Mouse (Mus musculus): ENCODE results near the gene Ltbp2. TPM values are rescaled to one million over a fixed set of nuclear protein-coding genes. Genes with fewer than 3 reads are reported as not detected.

The Ltbp2 gene
- polyA plus RNA-seq (2015; fragmentation: Nextera tagmentation; extraction: Ambion mirVana) = 0.10 and 0.15 TPM in 2 replicates

DNA sequence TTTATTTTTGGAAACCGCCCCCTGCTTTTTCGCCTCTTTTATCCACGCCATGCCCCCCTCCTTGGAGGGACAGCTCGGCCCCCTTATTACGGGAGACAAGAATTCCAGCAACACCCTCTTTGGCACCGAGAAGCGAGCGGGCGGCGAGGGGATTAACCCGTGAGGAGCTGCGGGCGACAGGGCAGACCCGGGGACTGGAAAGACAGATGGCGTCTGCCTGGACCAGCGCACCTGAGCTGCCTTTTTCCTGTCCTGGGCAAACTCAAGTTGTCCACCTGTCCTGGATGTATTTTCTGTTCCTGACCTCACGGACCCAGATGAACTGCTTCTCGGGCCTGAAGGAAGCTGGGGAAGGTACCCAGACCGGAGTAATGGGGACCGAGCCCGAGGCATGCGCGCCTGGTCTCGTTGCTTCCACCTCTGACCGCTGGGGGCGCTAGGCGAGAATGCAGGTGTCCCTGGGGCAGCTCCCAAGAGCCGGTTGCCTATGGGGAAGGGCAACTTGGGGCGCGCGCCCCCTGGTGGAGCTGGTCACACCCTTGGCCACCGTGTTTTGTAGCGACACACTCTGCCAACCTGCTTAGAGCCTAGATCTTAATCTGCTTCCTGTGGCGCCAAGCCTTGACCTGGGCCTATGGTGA lies at the start of gene Ltbp2:
Ltbp2 (minus strand) TSS at position 52 of the 641 bp plus-strand sequence.
- Histone ChIP-seq H3K4me3 (replicated peaks) (peak within 1 kb of the TSS; percentile 24), H3K27ac (no peak within 1 kb of the TSS), H3K36me3 (no peaks in the 10 kb centered on the region), H3K9ac (no peak within 1 kb of the TSS), H3K27me3 (peaks cover 84% of the 10 kb centered on the region), H3K4me2 (peak within 1 kb of the TSS; percentile 49), H3K9me3 (replicated peaks) (no peaks in the 10 kb centered on the region), H3K4me1 (replicated peaks) (peaks cover 17% of the 10 kb centered on the region)
- WGBS (ENCODE audit: insufficient replicate concordance) = 3% methylated on average over 34 of the region's 34 CpGs
- peak; percentile 91 for ATAC-seq (ENCODE audit: low read depth)
- peak; percentile 81 for DNase-seq

DNA sequence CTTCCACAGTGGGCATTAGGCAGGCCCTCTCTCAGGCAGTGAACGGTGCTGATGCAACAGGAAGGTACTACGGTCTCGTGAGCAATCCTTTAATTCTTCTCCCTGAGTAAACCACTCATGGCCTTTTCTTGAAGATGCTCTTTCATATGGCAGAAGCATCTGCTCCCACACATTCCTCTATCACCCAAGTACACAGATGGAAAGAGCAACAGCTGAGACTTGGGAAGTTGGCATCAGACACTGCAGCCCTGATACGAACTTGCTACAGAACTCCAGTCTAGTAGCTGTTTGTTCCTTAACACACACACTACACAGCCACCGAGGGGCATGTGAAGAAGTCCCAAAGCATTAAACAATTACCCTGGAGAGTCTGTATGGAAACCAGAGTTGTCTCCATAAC lies 48.0 kb upstream of the Ltbp2 start:
- Histone ChIP-seq H3K4me1 (replicated peaks) (no peaks in the 10 kb centered on the region), H3K9me3 (replicated peaks) (no peaks in the 10 kb centered on the region)
- WGBS (ENCODE audit: insufficient replicate concordance) = 90% methylated on average over 5 of the region's 5 CpGs

DNA sequence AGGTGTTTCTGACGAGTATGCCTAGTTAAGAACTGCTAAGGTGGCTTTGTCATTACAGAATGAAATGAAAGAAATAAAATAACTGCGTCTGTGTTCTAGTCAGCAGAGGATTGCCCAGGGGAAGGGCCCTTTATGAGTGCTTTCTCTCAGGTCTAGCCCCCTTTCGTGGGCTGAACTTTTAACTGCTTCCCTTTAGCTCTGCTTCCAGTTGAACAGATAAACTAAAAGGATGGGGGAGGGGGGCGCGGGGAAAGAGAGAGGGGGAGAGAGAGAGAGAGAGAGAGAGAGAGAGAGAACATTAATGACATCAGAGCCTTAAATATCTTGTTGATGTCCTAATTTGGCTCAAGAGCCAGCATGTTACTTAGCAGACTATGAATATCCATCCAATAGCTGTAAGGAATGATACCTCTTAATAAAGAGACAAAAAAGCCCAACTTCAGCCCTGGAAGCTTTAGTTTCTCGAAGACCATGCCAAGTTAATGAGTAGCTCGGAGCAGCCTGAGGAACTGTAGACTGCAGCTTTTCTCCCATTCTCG lies 45.6 kb upstream of the Ltbp2 start:
- no peak for DNase-seq
- no peak overlapping the region for H3K9ac ChIP-seq
- H3K9me3 ChIP-seq (replicated peaks) = no peaks in the 10 kb centered on the region
- H3K27me3 ChIP-seq = no peaks in the 10 kb centered on the region
- H3K4me1 ChIP-seq (replicated peaks) = no peaks in the 10 kb centered on the region
- no peak overlapping the region for H3K4me2 ChIP-seq
- ATAC-seq (ENCODE audit: low read depth) = no peak
- peaks cover 92% of the 10 kb centered on the region for H3K36me3 ChIP-seq
- no peak overlapping the region for H3K4me3 ChIP-seq (replicated peaks)
- 78% methylated on average over 8 of the region's 8 CpGs for WGBS (ENCODE audit: insufficient replicate concordance)
- H3K27ac ChIP-seq = no peak overlapping the region

More for the DNA sequence above, 48.0 kb upstream of the Ltbp2 start:
- Histone ChIP-seq H3K4me3 (replicated peaks) (no peak overlapping the region), H3K27ac (no peak overlapping the region), H3K36me3 (peaks cover 96% of the 10 kb centered on the region), H3K4me2 (no peak overlapping the region), H3K27me3 (no peaks in the 10 kb centered on the region), H3K9ac (no peak overlapping the region)
- DNase-seq = no peak
- no peak for ATAC-seq (ENCODE audit: low read depth)

DNA sequence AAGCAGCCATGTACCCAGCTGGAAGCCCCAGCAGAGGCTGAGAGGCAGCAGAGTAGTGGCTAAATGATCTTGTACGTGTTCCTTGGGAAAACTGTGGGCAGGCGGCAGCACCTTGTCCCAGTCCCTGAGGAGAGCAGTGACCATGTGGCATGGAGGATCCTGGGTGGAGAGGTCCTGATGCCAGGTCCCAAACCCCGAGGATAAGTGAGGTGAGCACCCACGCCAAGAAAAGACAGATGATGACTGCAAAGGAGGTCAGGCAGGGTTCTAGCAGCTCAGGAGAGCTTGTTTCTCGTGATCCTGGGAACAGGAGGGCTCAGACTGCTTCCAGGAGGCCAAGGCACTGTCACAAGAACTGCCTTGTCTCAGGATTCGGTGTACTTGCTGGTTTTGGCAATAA lies 42.5 kb upstream of the Ltbp2 start:
- no peaks in the 10 kb centered on the region for H3K4me1 ChIP-seq (replicated peaks)
- no peak overlapping the region for H3K4me3 ChIP-seq (replicated peaks)
- no peaks in the 10 kb centered on the region for H3K9me3 ChIP-seq (replicated peaks)
- 79% methylated on average over 6 of the region's 6 CpGs for WGBS (ENCODE audit: insufficient replicate concordance)
- no peak overlapping the region for H3K27ac ChIP-seq
- no peak overlapping the region for H3K9ac ChIP-seq
- H3K36me3 ChIP-seq = peaks cover 77% of the 10 kb centered on the region
- no peak for ATAC-seq (ENCODE audit: low read depth)
- no peak overlapping the region for H3K4me2 ChIP-seq
- no peaks in the 10 kb centered on the region for H3K27me3 ChIP-seq
- no peak for DNase-seq

DNA sequence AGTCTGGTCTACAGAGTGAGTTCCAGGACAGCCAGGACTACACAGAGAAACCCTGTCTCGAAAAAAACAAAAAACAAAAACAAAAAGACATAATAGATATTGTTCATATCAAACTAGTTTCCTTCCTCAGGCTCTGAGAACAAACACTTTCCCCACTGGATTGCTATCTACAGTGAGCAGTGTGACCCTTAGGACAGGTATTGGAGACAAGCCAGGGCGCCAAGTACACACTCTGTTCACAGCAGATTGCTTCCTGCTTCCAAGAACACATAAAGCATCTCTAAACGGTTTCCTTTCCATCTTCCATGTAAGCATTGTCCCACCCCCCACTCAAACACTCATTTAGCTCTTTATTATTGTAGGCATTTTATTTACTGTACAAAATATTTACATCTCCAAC lies 41.5 kb upstream of the Ltbp2 start:
- H3K4me1 ChIP-seq (replicated peaks) = no peaks in the 10 kb centered on the region
- no peaks in the 10 kb centered on the region for H3K27me3 ChIP-seq
- ATAC-seq (ENCODE audit: low read depth) = no peak
- no peak overlapping the region for H3K27ac ChIP-seq
- H3K4me3 ChIP-seq (replicated peaks) = no peak overlapping the region
- H3K9ac ChIP-seq = no peak overlapping the region
- no peak for DNase-seq
- 63% methylated on average over 3 of the region's 3 CpGs for WGBS (ENCODE audit: insufficient replicate concordance)
- no peak overlapping the region for H3K4me2 ChIP-seq
- no peaks in the 10 kb centered on the region for H3K9me3 ChIP-seq (replicated peaks)
- H3K36me3 ChIP-seq = peaks cover 68% of the 10 kb centered on the region

DNA sequence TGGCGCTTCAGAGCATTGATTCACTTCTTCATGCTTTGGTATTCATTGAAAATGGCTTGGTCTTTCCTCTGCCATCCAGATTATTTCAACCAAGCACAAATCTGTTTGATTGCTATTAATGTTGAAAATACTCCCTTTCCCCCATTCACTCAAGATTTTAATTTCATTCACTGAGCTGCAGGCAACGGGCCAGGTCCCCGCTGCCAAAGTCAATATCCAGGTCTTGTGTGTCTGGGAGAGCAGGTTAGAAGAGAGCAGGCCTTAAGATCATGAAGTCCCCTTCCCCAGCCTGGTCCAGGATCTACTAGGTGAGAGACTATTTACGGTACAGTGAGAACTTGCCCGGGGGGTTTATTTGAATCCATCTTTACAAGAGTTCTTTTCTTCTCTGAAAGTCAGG lies 38.6 kb upstream of the Ltbp2 start:
- no peak overlapping the region for H3K27ac ChIP-seq
- no peaks in the 10 kb centered on the region for H3K9me3 ChIP-seq (replicated peaks)
- WGBS (ENCODE audit: insufficient replicate concordance) = 81% methylated on average over 5 of the region's 5 CpGs
- no peak overlapping the region for H3K4me2 ChIP-seq
- H3K4me1 ChIP-seq (replicated peaks) = no peaks in the 10 kb centered on the region
- DNase-seq = no peak
- no peak overlapping the region for H3K9ac ChIP-seq
- no peak overlapping the region for H3K4me3 ChIP-seq (replicated peaks)
- ATAC-seq (ENCODE audit: low read depth) = no peak
- no peaks in the 10 kb centered on the region for H3K27me3 ChIP-seq
- peaks cover 41% of the 10 kb centered on the region for H3K36me3 ChIP-seq

DNA sequence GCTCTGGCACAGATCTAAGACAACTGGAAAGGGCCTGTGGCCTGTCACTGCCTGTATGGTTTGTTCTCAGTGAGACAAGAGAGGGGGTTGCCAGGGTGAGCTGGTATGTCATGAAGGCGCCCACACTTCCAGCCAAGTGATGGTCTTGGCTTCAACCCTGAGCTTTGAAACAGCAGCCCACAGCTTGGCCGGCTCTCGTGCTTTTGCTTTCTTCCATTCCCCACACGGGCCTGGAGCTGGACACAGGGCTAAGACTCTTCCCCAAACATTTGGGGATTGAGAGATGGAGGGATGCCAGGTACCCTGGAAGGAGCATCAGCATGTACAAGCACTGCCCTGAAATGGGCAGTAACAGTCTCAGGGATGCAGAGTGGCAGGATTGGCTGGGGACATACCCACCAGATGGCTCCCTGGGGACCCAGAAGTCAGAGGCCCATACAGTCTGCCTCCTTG lies 36.3 kb upstream of the Ltbp2 start:
- Histone ChIP-seq H3K9me3 (replicated peaks) (no peaks in the 10 kb centered on the region), H3K4me1 (replicated peaks) (no peaks in the 10 kb centered on the region), H3K27ac (no peak overlapping the region), H3K4me2 (no peak overlapping the region), H3K4me3 (replicated peaks) (no peak overlapping the region), H3K36me3 (peaks cover 22% of the 10 kb centered on the region), H3K9ac (no peak overlapping the region), H3K27me3 (no peaks in the 10 kb centered on the region)
- ATAC-seq (ENCODE audit: low read depth) (no peak), DNase-seq (no peak)
- WGBS (ENCODE audit: insufficient replicate concordance) = 77% methylated on average over 4 of the region's 4 CpGs

DNA sequence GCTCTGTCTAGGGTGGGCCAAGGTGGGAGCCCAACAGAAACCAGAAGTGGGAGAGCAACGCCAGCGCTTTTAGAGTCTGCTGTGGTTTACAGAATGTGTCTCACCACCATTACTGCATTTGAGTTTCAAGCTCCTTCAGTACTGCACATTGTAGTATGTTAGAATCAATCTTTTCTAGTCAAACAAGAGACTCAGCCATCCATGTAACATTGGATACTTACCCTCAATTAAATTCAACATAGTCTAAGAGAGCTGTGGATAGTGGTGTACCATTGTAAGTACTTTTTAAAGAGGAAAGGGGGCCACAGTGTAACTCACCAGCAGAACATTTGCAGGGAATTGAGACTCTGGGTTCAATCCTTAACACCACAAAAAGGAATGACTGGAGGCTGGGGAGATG lies 35.3 kb upstream of the Ltbp2 start:
- Histone ChIP-seq H3K27me3 (no peaks in the 10 kb centered on the region), H3K4me1 (replicated peaks) (no peaks in the 10 kb centered on the region), H3K4me3 (replicated peaks) (no peak overlapping the region), H3K27ac (no peak overlapping the region), H3K9me3 (replicated peaks) (no peaks in the 10 kb centered on the region), H3K36me3 (peaks cover 13% of the 10 kb centered on the region), H3K4me2 (no peak overlapping the region), H3K9ac (no peak overlapping the region)
- WGBS (ENCODE audit: insufficient replicate concordance) = 85% methylated on average over 2 of the region's 2 CpGs
- ATAC-seq (ENCODE audit: low read depth) = no peak
- no peak for DNase-seq

DNA sequence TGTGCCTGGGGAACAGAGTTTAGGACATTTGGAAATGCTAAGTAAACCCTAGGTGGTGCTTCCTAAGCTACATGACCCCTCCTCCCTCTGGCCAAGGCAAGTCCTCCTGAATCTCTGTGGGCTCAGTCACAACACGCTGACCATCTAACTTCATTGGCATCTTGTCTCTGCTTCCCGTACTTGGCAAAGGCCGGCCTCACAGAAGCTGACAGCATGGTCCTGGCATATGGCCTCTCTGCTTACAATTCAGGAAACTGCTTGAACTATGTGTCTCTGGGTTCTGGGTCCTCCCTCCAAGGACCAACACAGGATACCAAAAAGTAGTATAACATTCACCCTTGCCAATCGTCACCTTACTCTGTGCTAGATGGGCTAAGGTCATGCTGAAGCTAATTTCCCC lies 33.7 kb upstream of the Ltbp2 start:
- 80% methylated on average over 4 of the region's 4 CpGs for WGBS (ENCODE audit: insufficient replicate concordance)
- Histone ChIP-seq H3K4me1 (replicated peaks) (no peaks in the 10 kb centered on the region), H3K9ac (no peak overlapping the region), H3K4me2 (no peak overlapping the region), H3K27me3 (0 out of 2 replicates have a peak, but pooled peaks cover 4% of the 10 kb centered on the region), H3K9me3 (replicated peaks) (no peaks in the 10 kb centered on the region), H3K27ac (no peak overlapping the region), H3K4me3 (replicated peaks) (no peak overlapping the region), H3K36me3 (no peaks in the 10 kb centered on the region)
- no peak for DNase-seq
- ATAC-seq (ENCODE audit: low read depth) = no peak

DNA sequence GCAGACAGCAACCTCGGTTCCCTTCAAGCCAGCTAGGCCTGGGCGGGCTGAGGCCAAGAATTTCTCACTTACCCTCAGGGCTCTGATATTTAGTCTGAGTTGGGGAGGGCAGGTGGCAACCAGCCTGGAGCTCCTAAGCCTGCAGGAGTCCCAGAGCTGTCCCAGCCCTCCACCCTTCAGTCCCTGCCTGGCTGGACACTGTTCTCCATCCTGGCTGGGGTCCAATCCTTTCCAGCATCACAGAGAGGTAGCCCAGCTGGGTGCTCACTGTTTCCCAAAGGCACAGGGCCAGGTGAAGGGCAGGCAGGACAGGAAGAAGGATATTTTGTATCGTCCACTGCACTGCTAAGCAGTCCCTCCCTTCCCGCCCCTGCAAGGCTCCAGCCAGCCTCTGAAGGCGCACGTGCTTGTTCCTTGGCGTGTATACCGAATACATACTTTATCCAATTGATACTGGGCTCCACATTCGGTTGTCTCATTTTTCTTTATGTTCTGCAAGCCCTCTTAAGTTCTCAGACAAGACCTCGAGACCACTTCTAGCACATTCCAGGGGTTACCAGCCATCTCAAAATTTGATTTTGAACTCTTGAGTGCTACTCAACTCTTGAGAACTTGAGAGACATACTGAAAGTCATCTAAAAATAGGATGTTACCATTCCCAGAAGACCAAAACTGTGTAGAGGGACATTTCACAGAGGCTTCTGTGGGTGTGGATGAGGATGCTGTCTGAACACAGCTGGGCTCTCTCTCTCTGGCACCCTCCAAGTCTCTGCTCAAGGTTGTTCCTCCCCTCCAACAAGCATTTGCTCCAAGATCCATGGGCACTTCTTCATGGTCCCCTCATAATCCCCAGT lies 31.5 kb upstream of the Ltbp2 start:
- no peak overlapping the region for H3K4me3 ChIP-seq (replicated peaks)
- no peak overlapping the region for H3K27ac ChIP-seq
- 56% methylated on average over 10 of the region's 10 CpGs for WGBS (ENCODE audit: insufficient replicate concordance)
- H3K4me2 ChIP-seq = no peak overlapping the region
- H3K36me3 ChIP-seq = no peaks in the 10 kb centered on the region
- H3K27me3 ChIP-seq = 0 out of 2 replicates have a peak, but pooled peaks cover 4% of the 10 kb centered on the region
- H3K9ac ChIP-seq = no peak overlapping the region
- no peaks in the 10 kb centered on the region for H3K9me3 ChIP-seq (replicated peaks)
- ATAC-seq (ENCODE audit: low read depth) (no peak), DNase-seq (no peak)
- H3K4me1 ChIP-seq (replicated peaks) = no peaks in the 10 kb centered on the region

DNA sequence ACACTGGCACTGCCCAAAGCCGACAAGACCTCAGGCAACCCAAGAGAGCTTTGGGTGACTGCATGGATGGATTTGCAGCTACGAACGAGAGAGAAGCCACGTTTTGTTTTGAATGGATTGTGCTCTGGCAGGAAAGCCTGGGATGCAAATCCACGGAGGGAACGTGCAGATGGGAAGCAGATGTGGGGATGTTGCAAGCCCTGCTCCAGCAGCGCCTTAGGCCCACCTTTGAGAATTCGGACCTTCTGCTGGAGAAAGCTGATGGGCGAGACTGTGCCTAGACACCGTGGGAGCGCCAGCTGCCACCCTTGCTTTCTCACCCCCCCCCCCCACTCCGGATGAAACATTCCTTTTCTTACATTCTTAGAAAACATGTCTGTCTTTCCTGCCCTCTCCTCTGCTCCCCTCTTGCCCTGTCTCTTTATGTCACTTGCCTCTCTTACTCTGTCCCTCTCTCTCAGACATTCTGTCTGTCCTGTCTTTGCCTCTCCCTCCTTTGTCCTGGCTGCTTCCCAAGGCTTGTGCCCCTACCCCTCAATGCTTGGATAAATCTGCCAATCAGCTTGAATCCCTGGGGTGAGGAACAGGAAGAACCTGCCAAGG lies 30.8 kb upstream of the Ltbp2 start:
- no peak overlapping the region for H3K9ac ChIP-seq
- H3K4me1 ChIP-seq (replicated peaks) = no peaks in the 10 kb centered on the region
- 62% methylated on average over 12 of the region's 12 CpGs for WGBS (ENCODE audit: insufficient replicate concordance)
- no peak overlapping the region for H3K4me2 ChIP-seq
- H3K9me3 ChIP-seq (replicated peaks) = no peaks in the 10 kb centered on the region
- H3K27ac ChIP-seq = no peak overlapping the region
- ATAC-seq (ENCODE audit: low read depth) = no peak
- no peak overlapping the region for H3K4me3 ChIP-seq (replicated peaks)
- H3K36me3 ChIP-seq = no peaks in the 10 kb centered on the region
- 0 out of 2 replicates have a peak, but pooled peaks cover 4% of the 10 kb centered on the region for H3K27me3 ChIP-seq
- no peak for DNase-seq
